Mouse (Mus musculus) left cerebral cortex, postnatal 14 days (tissue): ENCODE results near the gene Fer1l5. TPM values are rescaled to one million over a fixed set of nuclear protein-coding genes. Genes with fewer than 3 reads are reported as not detected.

Experiments used
- DNase-seq, 2 experiments: peaks; one replicate each; pipeline ENCODE4 v3.0.0; 2021 to 2022; ENCODE audit warnings: low spot score in 2 of 2, mixed read lengths in 1 of 2
- intact Hi-C: fragments of 180-260 bp; cut with DNase I; formaldehyde crosslinking; loops from one replicate; pipeline ENCODE4 v1.15.1; 2025
- long read RNA-seq, 2 experiments: library from polyadenylated mRNA; stranded (forward); transcript quantifications; one replicate each; pipeline ENCODE4 v2.0.0; 2021
- total RNA-seq, 2 experiments: library from RNA; stranded (reverse); gene quantifications; 2 replicates each; pipeline ENCODE4 v1.2.3; 2021

Gene Fer1l5
- total RNA-seq, result not detected
- long read RNA-seq, experiment 1, result 0 reads
- long read RNA-seq, experiment 2, result 0 reads

- intact Hi-C loops, result no loop called here
- DNase-seq, result no peak
Measured at GRCm38 (mm10) chr1:36371934-36372845, at the start of gene Fer1l5. Gene Fer1l5, plus strand, starts transcription at chr1:36372291.

GRCm38 (mm10) chr1:36323076-36323475, 49.0 kb upstream of the Fer1l5 start:
- intact Hi-C loops, result loop anchor here (5.0 kb wide), 1 partner anchor 179 kb away; no protein-coding TSS in a partner anchor
- no peak for DNase-seq

GRCm38 (mm10) chr1:36323746-36324448, 48.2 kb upstream of the Fer1l5 start:
- peak; percentile 63 to 69 for DNase-seq
- intact Hi-C loops, result loop anchor here (5.0 kb wide), 1 partner anchor 178 kb away; no protein-coding TSS in a partner anchor

GRCm38 (mm10) chr1:36325900-36326321, 46.2 kb upstream of the Fer1l5 start:
- intact Hi-C loops, result no loop called here
- no peak for DNase-seq

- intact Hi-C loops, result no loop called here
- DNase-seq, result no peak
Measured at GRCm38 (mm10) chr1:36326815-36327214, 45.3 kb upstream of the Fer1l5 start.

- intact Hi-C loops, result no loop called here
- DNase-seq, result no peak
Measured at GRCm38 (mm10) chr1:36331743-36332142, 40.3 kb upstream of the Fer1l5 start.

- no peak for DNase-seq
- intact Hi-C loops, result no loop called here
Measured at GRCm38 (mm10) chr1:36332955-36333887, 38.9 kb upstream of the Fer1l5 start.

- intact Hi-C loops, result no loop called here
- DNase-seq, result no peak
Measured at GRCm38 (mm10) chr1:36342547-36342946, 29.5 kb upstream of the Fer1l5 start.

GRCm38 (mm10) chr1:36352351-36352750, 19.7 kb upstream of the Fer1l5 start:
- intact Hi-C loops, result no loop called here
- DNase-seq, result peak in 1 of 2 experiments; percentile 37

- no peak for DNase-seq
- intact Hi-C loops, result no loop called here
Measured at GRCm38 (mm10) chr1:36356955-36357695, 15.0 kb upstream of the Fer1l5 start.

- intact Hi-C loops, result loop anchor here (2.0 kb wide), 1 partner anchor 103 kb away; the partner anchor contains the start of gene Cnnm4
- no peak for DNase-seq
Measured at GRCm38 (mm10) chr1:36367698-36368097, 4.4 kb upstream of the Fer1l5 start.

GRCm38 (mm10) chr1:36368112-36368968, 3.8 kb upstream of the Fer1l5 start:
- DNase-seq, result peak in 1 of 2 experiments; percentile 19
- intact Hi-C loops, result no loop called here

- peak; percentile 76 to 90 for DNase-seq
- intact Hi-C loops, result no loop called here
Measured at GRCm38 (mm10) chr1:36368969-36369645, 3.0 kb upstream of the Fer1l5 start, which contains the start of gene Kansl3. Gene Kansl3, minus strand, starts transcription at chr1:36369181.

- intact Hi-C loops, result no loop called here
- DNase-seq, result no peak
Measured at GRCm38 (mm10) chr1:36370918-36371317, 1.2 kb upstream of the Fer1l5 start.

GRCm38 (mm10) chr1:36378880-36379279, 6.8 kb downstream of the Fer1l5 start:
- intact Hi-C loops, result no loop called here

GRCm38 (mm10) chr1:36379582-36379981, 7.5 kb downstream of the Fer1l5 start:
- peak in 1 of 2 experiments; percentile 17 for DNase-seq

More at GRCm38 (mm10) chr1:36378880-36379279, 6.8 kb downstream of the Fer1l5 start:
- no peak for DNase-seq

GRCm38 (mm10) chr1:36397041-36397440, 24.9 kb downstream of the Fer1l5 start:
- intact Hi-C loops, result no loop called here
- no peak for DNase-seq

More at GRCm38 (mm10) chr1:36379582-36379981, 7.5 kb downstream of the Fer1l5 start:
- intact Hi-C loops, result no loop called here
